Mouse (Mus musculus): Measurements from ENCODE around the gene Cib4. TPM values are rescaled to one million over a fixed set of nuclear protein-coding genes. Genes with fewer than 3 reads are reported as not detected.

The Cib4 gene
- polyA plus RNA-seq, 1 experiment = not detected

- Histone ChIP-seq H3K36me3 (replicated peaks; ENCODE audit: low read length) (no peaks in the 10 kb centered on the region), H3K4me3 (replicated peaks) (no peak overlapping the region), H3K4me1 (no peaks in the 10 kb centered on the region), H3K9me3 (no peaks in the 10 kb centered on the region), H3K27me3 (replicated peaks) (peaks cover 70% of the 10 kb centered on the region)
- TF ChIP-seq GATA1 (IDR thresholded peaks at IDR 0.05; ENCODE audit: borderline replicate concordance, low read length) = no peak
- TF ChIP-seq FLI1 (IDR thresholded peaks at IDR 0.05; ENCODE audit: low read length) = no peak
Measured at GRCm38 (mm10) chr5:30466315-30466714, 79.3 kb downstream of the Cib4 start.

GRCm38 (mm10) chr5:30465861-30466260, 79.8 kb downstream of the Cib4 start, which contains the start of gene 1700001C02Rik:
1700001C02Rik (plus strand) TSS chr5:30466047.
- H3K4me1 ChIP-seq = no peaks in the 10 kb centered on the region
- peaks cover 75% of the 10 kb centered on the region for H3K27me3 ChIP-seq (replicated peaks)
- no peaks in the 10 kb centered on the region for H3K9me3 ChIP-seq
- H3K4me3 ChIP-seq (replicated peaks) = no peak within 1 kb of the TSS
- H3K36me3 ChIP-seq (replicated peaks; ENCODE audit: low read length) = no peaks in the 10 kb centered on the region
- no peak for TF ChIP-seq FLI1 (IDR thresholded peaks at IDR 0.05; ENCODE audit: low read length)
- TF ChIP-seq GATA1 (IDR thresholded peaks at IDR 0.05; ENCODE audit: borderline replicate concordance, low read length) = no peak

- Histone ChIP-seq H3K4me1 (no peaks in the 10 kb centered on the region), H3K4me3 (replicated peaks) (no peak within 1 kb of the TSS), H3K27me3 (replicated peaks) (peaks cover 84% of the 10 kb centered on the region), H3K36me3 (replicated peaks; ENCODE audit: low read length) (no peaks in the 10 kb centered on the region), H3K9me3 (no peaks in the 10 kb centered on the region)
- TF ChIP-seq GATA1 (IDR thresholded peaks at IDR 0.05; ENCODE audit: borderline replicate concordance, low read length) (no peak), FLI1 (IDR thresholded peaks at IDR 0.05; ENCODE audit: low read length) (no peak)
Measured at GRCm38 (mm10) chr5:30461821-30462220, 83.8 kb downstream of the Cib4 start, which contains the start of gene Otof. Otof (minus strand) TSS chr5:30461932.

DNA sequence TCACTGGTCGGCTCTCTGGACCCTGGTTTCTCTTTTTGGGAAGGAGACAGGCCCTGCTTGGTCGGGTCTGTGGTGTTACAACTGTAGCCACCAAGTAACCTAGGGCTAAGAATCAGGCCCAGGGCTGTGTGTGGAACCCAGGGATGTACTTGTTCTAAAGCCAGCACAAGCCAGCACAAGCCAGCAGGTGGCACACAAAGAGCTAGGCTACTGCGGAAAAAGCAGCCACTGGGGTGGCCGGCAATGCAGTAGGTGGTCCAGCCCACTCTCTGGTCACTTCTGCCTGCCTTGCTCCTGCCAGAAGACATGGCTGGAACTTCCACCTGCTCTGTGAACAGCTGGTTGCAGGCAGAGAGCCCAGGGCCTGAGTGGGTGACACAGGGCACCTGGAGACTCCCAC, 85.5 kb downstream of the Cib4 start:
- TF ChIP-seq GATA1 (IDR thresholded peaks at IDR 0.05; ENCODE audit: borderline replicate concordance, low read length) (no peak), FLI1 (IDR thresholded peaks at IDR 0.05; ENCODE audit: low read length) (no peak)
- Histone ChIP-seq H3K27me3 (replicated peaks) (peaks cover 73% of the 10 kb centered on the region), H3K9me3 (no peaks in the 10 kb centered on the region), H3K4me3 (replicated peaks) (no peak overlapping the region), H3K4me1 (no peaks in the 10 kb centered on the region), H3K36me3 (replicated peaks; ENCODE audit: low read length) (no peaks in the 10 kb centered on the region)

DNA sequence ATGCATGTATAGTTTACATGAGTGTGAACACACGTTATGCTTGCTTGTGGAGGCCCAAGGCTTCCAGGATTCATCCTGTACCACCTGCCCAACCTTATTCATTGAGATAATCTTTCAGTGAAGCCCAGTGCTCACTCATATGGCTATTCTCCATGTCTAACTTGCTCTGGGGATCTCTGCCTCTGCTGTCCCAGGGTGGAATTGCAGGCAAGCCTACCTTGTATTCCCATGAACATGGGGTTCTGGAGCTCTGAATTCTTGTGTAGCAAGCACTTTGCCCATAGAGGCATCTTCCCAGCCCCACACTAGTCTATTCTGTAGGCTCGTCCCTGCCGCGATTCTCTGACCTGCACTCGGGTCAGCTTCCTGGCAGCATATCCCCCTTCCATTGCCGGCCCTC, 89.6 kb downstream of the Cib4 start:
- H3K4me1 ChIP-seq = no peaks in the 10 kb centered on the region
- no peak overlapping the region for H3K4me3 ChIP-seq (replicated peaks)
- TF ChIP-seq GATA1 (IDR thresholded peaks at IDR 0.05; ENCODE audit: borderline replicate concordance, low read length) = no peak
- H3K27me3 ChIP-seq (replicated peaks) = peaks cover 50% of the 10 kb centered on the region
- no peaks in the 10 kb centered on the region for H3K9me3 ChIP-seq
- no peaks in the 10 kb centered on the region for H3K36me3 ChIP-seq (replicated peaks; ENCODE audit: low read length)

- Histone ChIP-seq H3K9me3 (no peaks in the 10 kb centered on the region), H3K4me1 (no peaks in the 10 kb centered on the region)
- TF ChIP-seq FLI1 (IDR thresholded peaks at IDR 0.05; ENCODE audit: low read length) = no peak
Measured at GRCm38 (mm10) chr5:30444327-30444895, 101.2 kb downstream of the Cib4 start.

DNA sequence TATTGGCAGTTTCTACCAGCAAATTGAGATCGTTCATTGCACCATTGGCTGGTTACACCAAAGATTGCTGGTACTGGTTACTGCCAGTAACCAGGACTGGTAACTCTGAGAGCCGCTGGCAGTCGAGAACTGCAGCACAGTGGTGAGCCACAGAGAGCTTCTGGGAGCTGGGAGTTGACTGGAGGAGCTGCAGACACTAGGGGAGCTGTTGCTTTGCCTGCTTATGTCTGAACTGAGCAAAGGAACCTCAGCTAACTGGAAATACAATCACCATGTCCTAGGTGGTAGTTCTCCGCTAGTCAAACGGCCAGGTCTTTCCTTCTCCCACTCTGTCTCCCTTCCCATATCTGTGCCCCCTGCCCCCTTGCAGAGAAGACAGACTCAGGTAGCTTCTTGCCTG, 103.4 kb downstream of the Cib4 start:
- TF ChIP-seq FLI1 (IDR thresholded peaks at IDR 0.05; ENCODE audit: low read length) = no peak
- no peak for TF ChIP-seq GATA1 (IDR thresholded peaks at IDR 0.05; ENCODE audit: borderline replicate concordance, low read length)
- no peaks in the 10 kb centered on the region for H3K36me3 ChIP-seq (replicated peaks; ENCODE audit: low read length)
- no peaks in the 10 kb centered on the region for H3K4me1 ChIP-seq
- no peak overlapping the region for H3K4me3 ChIP-seq (replicated peaks)
- no peaks in the 10 kb centered on the region for H3K9me3 ChIP-seq
- peaks cover 27% of the 10 kb centered on the region for H3K27me3 ChIP-seq (replicated peaks)

More at GRCm38 (mm10) chr5:30444327-30444895, 101.2 kb downstream of the Cib4 start:
- Histone ChIP-seq H3K27me3 (replicated peaks) (peaks cover 33% of the 10 kb centered on the region), H3K36me3 (replicated peaks; ENCODE audit: low read length) (no peaks in the 10 kb centered on the region), H3K4me3 (replicated peaks) (no peak overlapping the region)

DNA sequence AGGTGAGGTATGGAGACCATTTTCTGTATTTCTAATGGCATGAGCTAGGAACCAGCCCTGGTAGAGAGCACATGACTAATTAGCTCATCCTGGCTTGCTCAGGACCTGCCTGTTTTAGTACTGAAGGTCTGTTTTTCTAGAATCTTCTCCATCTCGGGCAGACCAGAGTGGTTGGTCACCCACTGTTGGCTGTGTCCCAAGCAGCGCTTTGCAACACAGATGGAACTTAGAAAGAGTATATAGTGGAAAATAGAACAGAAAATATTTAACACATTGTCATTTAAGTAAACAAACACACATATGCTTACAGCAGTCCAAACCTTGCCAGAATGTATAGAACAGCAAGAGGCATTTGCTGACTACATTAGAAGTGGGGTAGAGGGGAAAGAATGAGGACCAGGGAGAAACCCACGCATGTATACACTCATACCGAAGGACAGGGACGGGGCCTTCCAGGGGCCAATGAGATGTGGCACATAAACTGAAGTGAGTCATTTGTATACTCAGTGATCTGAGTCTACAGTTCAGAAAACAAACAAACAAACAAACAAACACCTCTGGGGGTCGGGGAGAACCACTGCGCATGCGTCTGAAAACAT, 105.2 kb downstream of the Cib4 start:
- H3K9me3 ChIP-seq = no peaks in the 10 kb centered on the region
- no peak for TF ChIP-seq GATA1 (IDR thresholded peaks at IDR 0.05; ENCODE audit: borderline replicate concordance, low read length)
- no peak for TF ChIP-seq FLI1 (IDR thresholded peaks at IDR 0.05; ENCODE audit: low read length)
- H3K4me1 ChIP-seq = 0 out of 2 replicates have a peak, but pooled peaks cover 4% of the 10 kb centered on the region

GRCm38 (mm10) chr5:30438931-30439330, 106.7 kb downstream of the Cib4 start:
- Histone ChIP-seq H3K27me3 (replicated peaks) (peaks cover 30% of the 10 kb centered on the region), H3K36me3 (replicated peaks; ENCODE audit: low read length) (no peaks in the 10 kb centered on the region), H3K4me1 (0 out of 2 replicates have a peak, but pooled peaks cover 4% of the 10 kb centered on the region), H3K9me3 (no peaks in the 10 kb centered on the region), H3K4me3 (replicated peaks) (no peak overlapping the region)
- TF ChIP-seq GATA1 (IDR thresholded peaks at IDR 0.05; ENCODE audit: borderline replicate concordance, low read length) (no peak), FLI1 (IDR thresholded peaks at IDR 0.05; ENCODE audit: low read length) (no peak)

More for the DNA sequence above, 105.2 kb downstream of the Cib4 start:
- no peak overlapping the region for H3K4me3 ChIP-seq (replicated peaks)
- H3K36me3 ChIP-seq (replicated peaks; ENCODE audit: low read length) = no peaks in the 10 kb centered on the region
- H3K27me3 ChIP-seq (replicated peaks) = peaks cover 28% of the 10 kb centered on the region

Other genes with a start within 250 kb of the Cib4 start
- not detected in 2 replicates for gene Otof, start 83.9 kb downstream of the Cib4 start, polyA plus RNA-seq (2012; ENCODE audit: insufficient read depth, low replicate concordance)
- not detected in 2 replicates for gene 1700001C02Rik, start 79.8 kb downstream of the Cib4 start, polyA plus RNA-seq (2012; ENCODE audit: insufficient read depth, low replicate concordance)
- not detected in 2 replicates for gene Kcnk3, start 42.3 kb upstream of the Cib4 start, polyA plus RNA-seq (2012; ENCODE audit: insufficient read depth, low replicate concordance)
- 11.7 and 13.4 TPM in 2 replicates for gene Slc35f6, start 102.1 kb upstream of the Cib4 start, polyA plus RNA-seq (2012; ENCODE audit: insufficient read depth, low replicate concordance)
- gene Cenpa, start 120.9 kb upstream of the Cib4 start, polyA plus RNA-seq (2012; ENCODE audit: insufficient read depth, low replicate concordance) = 208 and 210 TPM in 2 replicates
- 0.12 TPM in 1 of 2 replicates, not detected in the other for gene Dpysl5, start 165.7 kb upstream of the Cib4 start, polyA plus RNA-seq (2012; ENCODE audit: insufficient read depth, low replicate concordance)

Measured in megakaryocyte, embryonic 14.5 days (primary cell).